Comparison of ENCODE assay signal across 13 mouse cellular contexts in the genomic region with DNA sequence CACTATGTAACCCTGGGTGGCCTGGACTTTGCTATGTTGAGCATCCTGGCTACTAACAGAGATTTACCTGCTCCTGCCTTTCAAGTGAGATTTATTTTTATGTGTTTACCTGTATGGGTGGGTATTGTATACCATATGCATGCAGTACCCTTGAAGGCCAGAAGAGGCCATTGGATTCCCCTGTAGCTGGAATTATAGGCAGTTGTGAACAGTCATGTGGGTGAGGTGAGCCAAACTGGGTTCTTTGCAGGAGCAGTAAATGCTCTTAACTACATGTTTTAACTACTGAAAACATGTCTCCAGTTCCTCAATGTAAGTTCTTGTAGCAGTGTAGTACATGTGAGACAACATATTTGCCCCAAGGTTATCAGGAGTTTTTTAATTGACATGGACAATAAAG. TPM values are rescaled to one million over a fixed set of nuclear protein-coding genes. Genes with fewer than 3 reads are reported as not detected.
DNase-seq lines count a peak whose midpoint lies in the region; ATAC-seq and TF ChIP-seq lines count a peak whose summit lies in the region.
"Had no signal": no experiment of that assay in that cellular context is flagged by ENCODE, and none has a peak within 500 bp of the region (broad histone marks: within the 10 kb centered on the region; RNA-seq: fewer than 3 reads in every experiment).

No protein-coding gene starts in this region.

- no peaks in the 10 kb centered on the region for H3K36me3 ChIP-seq in MEL (ENCODE audit: control insufficient read depth in 1 of 2, insufficient read depth in 2 of 2, low read length in 2 of 2)
- H3K36me3 ChIP-seq: embryonic facial prominence, embryonic 13.5 days; forebrain, embryonic 10.5 days; limb, embryonic 15.5 days; midbrain, embryonic 12.5 days had no signal

- peak; percentile 14 for DNase-seq in 3T3-L1 (ENCODE audit: low read depth, low spot score)
- DNase-seq in 416B (ENCODE audit: low read depth), result peak; percentile 58
- peak; percentile 52 for DNase-seq in MEL (ENCODE audit: low read depth, low spot score)
- DNase-seq in induced T-regulatory cell, adult 2 months (ENCODE audit: low read depth), result peak; percentile 68
- no peak for DNase-seq in layer of hippocampus, adult 11-12 months (ENCODE audit: low spot score)
- DNase-seq in spleen, postnatal 14 days (ENCODE audit: low spot score in 2 of 2), result no peak
- no peak for DNase-seq in right cerebral cortex, adult 2 months (ENCODE audit: low spot score in 2 of 2)

- TF ChIP-seq RAD21 in MEL (IDR thresholded peaks at IDR 0.05; ENCODE audit: low read depth, low read length), result peak; percentile 3

- peak in 1 of 3 experiments; percentile 49; a peak in 2 of 6 replicates for TF ChIP-seq CTCF in MEL (IDR thresholded peaks at IDR 0.05 in 2 of 3, conservative IDR thresholded peaks at IDR 0.05 in 1 of 3; ENCODE audit: control insufficient read depth in 1 of 3, insufficient read depth in 1 of 3, low read depth in 2 of 3, low read length in 3 of 3, poor library complexity in 1 of 3, severe bottlenecking in 1 of 3)

- no peak for ATAC-seq in cerebellum, adult (ENCODE audit: insufficient number of reproducible peaks, low FRiP score, low TSS enrichment)

- H3K9me3 ChIP-seq in MEL (replicated peaks; ENCODE audit: insufficient read depth, low read length), result no peaks in the 10 kb centered on the region
- H3K9me3 ChIP-seq: embryonic facial prominence, embryonic 13.5 days; forebrain, embryonic 10.5 days; limb, embryonic 15.5 days; midbrain, embryonic 12.5 days had no signal

- H3K4me3 ChIP-seq in MEL (ENCODE audit: control insufficient read depth in 1 of 2, insufficient read depth in 1 of 2, low read depth in 2 of 2, low read length in 2 of 2), result no peak overlapping the region
- H3K4me3 ChIP-seq: embryonic facial prominence, embryonic 13.5 days; forebrain, embryonic 10.5 days; limb, embryonic 15.5 days; midbrain, embryonic 12.5 days; myocyte had no signal

- H3K27ac ChIP-seq in MEL (ENCODE audit: control insufficient read depth, low read depth, low read length), result no peak overlapping the region
- H3K27ac ChIP-seq: embryonic facial prominence, embryonic 13.5 days; limb, embryonic 15.5 days; midbrain, embryonic 12.5 days had no signal

- TF ChIP-seq POLR2A in MEL (IDR thresholded peaks at IDR 0.05; ENCODE audit: control insufficient read depth in 1 of 2, insufficient read depth in 1 of 2, low read depth in 1 of 2, low read length in 2 of 2, poor library complexity in 1 of 2), result no peak

- peaks cover 0 to 4% of the 10 kb centered on the region in 2 experiments; a peak in 2 of 4 replicates for H3K27me3 ChIP-seq in MEL (ENCODE audit: control insufficient read depth in 1 of 2, insufficient read depth in 2 of 2, low read length in 2 of 2)
- H3K27me3 ChIP-seq: embryonic facial prominence, embryonic 13.5 days; limb, embryonic 15.5 days; midbrain, embryonic 12.5 days had no signal

- no peak overlapping the region for H3K9ac ChIP-seq in MEL (ENCODE audit: control insufficient read depth, low read depth, low read length, poor library complexity, severe bottlenecking)
- H3K9ac ChIP-seq: embryonic facial prominence, embryonic 13.5 days; limb, embryonic 15.5 days; midbrain, embryonic 12.5 days had no signal

- TF ChIP-seq EP300 in MEL (IDR thresholded peaks at IDR 0.05; ENCODE audit: low read depth in 1 of 2, low read length in 2 of 2), result no peak

- H3K4me1 ChIP-seq in MEL (ENCODE audit: control insufficient read depth in 1 of 2, insufficient read depth in 2 of 2, low read length in 2 of 2), result no peaks in the 10 kb centered on the region; a peak in 1 of 4 replicates

- no peaks in the 10 kb centered on the region for H3K79me2 ChIP-seq in MEL (ENCODE audit: control insufficient read depth, insufficient read depth, low read length, poor library complexity)

TF ChIP-seq in MEL, 35 proteins besides CTCF, POLR2A, EP300 and RAD21:
- TF ChIP-seq ZKSCAN1 (IDR thresholded peaks at IDR 0.05; ENCODE audit: low read depth, low read length) (no peak), SMC3 (IDR thresholded peaks at IDR 0.05; ENCODE audit: low read depth, low read length) (peak; percentile 53)
TF ChIP-seq in MEL: peak in this region for 1.

RNA-seq across cellular contexts. Expression of a gene that starts 8.1 kb away (rescaled TPM):
- total RNA-seq in MEL (2012; rRNA removed), result 0.77 and 1.1 TPM in 2 replicates
- 1 to 10 TPM in 1 of 2 experiments, not detected in 1; 1.8 TPM for polyA plus RNA-seq in MEL (2012; ENCODE audit: insufficient read depth in 1 of 2, insufficient read length in 2 of 2, low read depth in 1 of 2, low replicate concordance in 2 of 2, missing spikeins in 1 of 2)

Comparison
In these comparisons a context has a peak if more than half of its experiments do, and no peak if none do; other contexts are left out.
1. DNase-seq: peak in 3T3-L1 (single experiment), 416B (single experiment), MEL (single experiment) and induced T-regulatory cell, adult 2 months (single experiment); none in layer of hippocampus, adult 11-12 months (single experiment), spleen, postnatal 14 days (0 of 2) and right cerebral cortex, adult 2 months (0 of 2).